Mouse (Mus musculus): ENCODE measurements at regions not wholly inside any gene's neighbourhood (a gene's known extent, or its start where the extent isn't known, plus 50 kb on each side); places are given as distances from the start of the nearest gene placed in this dataset.

DNA sequence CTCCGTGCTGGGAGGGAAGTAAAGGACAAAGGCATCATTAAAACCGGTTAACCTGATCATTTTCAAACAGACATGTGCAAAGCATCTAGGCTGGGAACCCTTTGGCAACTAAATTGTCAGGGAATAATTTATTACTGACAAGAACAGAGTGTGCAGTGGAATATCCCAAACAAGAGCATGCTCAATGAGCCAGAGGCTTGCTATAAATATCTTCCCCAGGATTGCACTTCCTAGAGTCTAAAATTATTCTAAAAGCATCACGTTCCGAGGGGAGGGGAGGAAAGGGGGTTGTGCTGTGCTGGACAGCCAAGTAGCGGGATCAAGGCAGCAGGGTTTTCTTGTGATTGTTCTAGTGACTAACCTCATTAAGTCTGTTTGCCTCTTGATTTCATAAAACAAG, 356.0 kb upstream of the Cited2 start:
- TF ChIP-seq CTCF (IDR thresholded peaks at IDR 0.05): no peak
- Histone ChIP-seq H3K4me3 (peak overlapping the region; percentile 17; the same call in 1 of the 2 replicates), H3K27ac (peak overlapping the region; percentile 87)
- intact Hi-C loops (cut with DNase I): loop anchor here (1.0 to 5.0 kb wide), 2 partner anchors 65 to 355 kb away; no protein-coding TSS in a partner anchor
- DNase-seq: peak; percentile 53

DNA sequence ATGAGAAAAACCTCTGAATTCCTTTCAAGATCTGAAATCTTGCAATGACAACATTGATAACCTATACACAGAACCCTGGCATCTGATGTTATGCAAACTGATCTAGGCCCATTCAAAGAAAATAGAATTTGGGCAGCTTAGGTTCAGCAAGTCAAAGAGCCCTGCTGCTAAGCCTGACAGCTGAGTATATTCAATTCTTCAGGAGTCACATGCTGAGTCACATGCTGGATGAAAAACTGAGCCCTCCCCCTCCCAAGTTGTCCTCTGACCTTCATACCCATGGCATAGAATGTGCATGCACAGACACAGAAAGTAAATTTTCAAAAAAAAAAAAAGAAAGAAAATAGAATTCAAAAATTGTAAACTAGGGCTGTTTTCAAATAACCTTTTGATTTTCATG, 355.6 kb upstream of the Cited2 start:
- H3K27ac ChIP-seq: peak overlapping the region; percentile 87
- intact Hi-C loops (cut with DNase I): loop anchor here (1.0 to 5.0 kb wide), 2 partner anchors 65 to 355 kb away; no protein-coding TSS in a partner anchor
- no peak for TF ChIP-seq CTCF (IDR thresholded peaks at IDR 0.05)
- peak overlapping the region; percentile 17; the same call in 1 of the 2 replicates for H3K4me3 ChIP-seq
- no peak for DNase-seq

- H3K27ac ChIP-seq: peak overlapping the region; percentile 87; the same call in 1 of the 2 replicates
- TF ChIP-seq CTCF (IDR thresholded peaks at IDR 0.05): no peak
- no peak for DNase-seq
- H3K4me3 ChIP-seq: no peak overlapping the region
- intact Hi-C loops (cut with DNase I): loop anchor here (5.0 kb wide), 1 partner anchor 66 kb away; no protein-coding TSS in a partner anchor
These were observed 354.4 kb upstream of the Cited2 start for GRCm38 (mm10) chr10:17368636-17369035.

- Histone ChIP-seq H3K4me3 (no peak overlapping the region), H3K27ac (no peak overlapping the region)
- TF ChIP-seq CTCF (IDR thresholded peaks at IDR 0.05): no peak
- no peak for DNase-seq
- intact Hi-C loops (cut with DNase I): no loop called here
These were observed 350.1 kb upstream of the Cited2 start for GRCm38 (mm10) chr10:17372905-17373304.

DNA sequence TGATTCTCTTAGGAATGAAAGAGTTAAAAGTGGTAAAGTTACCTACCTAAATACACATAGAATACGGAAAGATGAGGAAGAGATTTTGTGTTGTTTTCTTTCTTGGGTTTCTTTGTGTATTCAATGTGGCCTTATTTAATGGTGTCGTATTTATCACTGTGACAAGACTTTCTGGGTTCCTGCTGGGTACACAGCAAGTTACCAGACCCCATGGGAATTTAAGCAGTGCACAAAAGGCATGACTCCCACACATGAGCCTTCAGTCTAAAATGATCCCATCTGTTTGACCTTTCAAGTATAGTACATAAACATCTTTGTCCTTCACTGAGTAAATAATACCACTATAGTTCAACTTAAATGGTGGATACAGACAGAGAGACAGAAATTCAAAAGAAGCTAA, 349.0 kb upstream of the Cited2 start:
- Histone ChIP-seq H3K27ac (no peak overlapping the region), H3K4me3 (no peak overlapping the region)
- TF ChIP-seq CTCF (IDR thresholded peaks at IDR 0.05): no peak
- DNase-seq: no peak
- intact Hi-C loops (cut with DNase I): no loop called here

- Histone ChIP-seq H3K27ac (no peak overlapping the region), H3K4me3 (no peak overlapping the region)
- no peak for TF ChIP-seq CTCF (IDR thresholded peaks at IDR 0.05)
- no peak for DNase-seq
- intact Hi-C loops (cut with DNase I): no loop called here
These were observed 340.0 kb upstream of the Cited2 start for GRCm38 (mm10) chr10:17382990-17383389.

DNA sequence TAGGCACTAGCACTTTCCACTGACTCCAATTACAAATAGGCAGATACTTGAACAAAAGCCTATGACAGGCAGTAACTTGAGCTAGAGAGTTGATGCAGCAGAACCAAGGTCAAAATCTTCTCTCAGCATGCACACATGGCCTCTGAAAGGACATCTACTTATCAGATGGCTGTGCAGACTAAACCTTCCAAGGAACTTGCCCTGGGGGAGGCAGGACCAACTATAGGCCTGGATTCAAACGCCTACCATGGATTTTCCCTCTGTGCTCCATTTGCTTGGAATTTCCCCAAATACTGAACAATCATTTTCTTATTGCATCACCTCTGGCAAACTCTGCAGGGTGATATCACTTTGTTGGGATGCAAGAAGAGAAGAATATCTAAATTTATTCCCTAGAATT, 337.8 kb upstream of the Cited2 start:
- H3K4me3 ChIP-seq: no peak overlapping the region
- peak; percentile 40 for DNase-seq
- intact Hi-C loops (cut with DNase I): loop anchor here (5.0 kb wide), 1 partner anchor 337 kb away; the partner anchor contains the start of gene Cited2
- peak overlapping the region; percentile 66 for H3K27ac ChIP-seq
- no peak for TF ChIP-seq CTCF (IDR thresholded peaks at IDR 0.05)

- no peak for DNase-seq
- intact Hi-C loops (cut with DNase I): loop anchor here (5.0 kb wide), 1 partner anchor 335 kb away; the partner anchor contains the start of gene Cited2
- Histone ChIP-seq H3K27ac (no peak overlapping the region), H3K4me3 (no peak overlapping the region)
- no peak for TF ChIP-seq CTCF (IDR thresholded peaks at IDR 0.05)
These were observed 335.7 kb upstream of the Cited2 start for GRCm38 (mm10) chr10:17387296-17387695.

GRCm38 (mm10) chr10:17395495-17396224, 327.4 kb upstream of the Cited2 start:
- Histone ChIP-seq H3K27ac (no peak overlapping the region), H3K4me3 (no peak overlapping the region)
- intact Hi-C loops (cut with DNase I): no loop called here
- no peak for DNase-seq
- TF ChIP-seq CTCF (IDR thresholded peaks at IDR 0.05): no peak

- intact Hi-C loops (cut with DNase I): no loop called here
- H3K4me3 ChIP-seq: no peak overlapping the region
- no peak for DNase-seq
- H3K27ac ChIP-seq: no peak overlapping the region
- no peak for TF ChIP-seq CTCF (IDR thresholded peaks at IDR 0.05)
These were observed 319.1 kb upstream of the Cited2 start for GRCm38 (mm10) chr10:17403899-17404298.

- H3K4me3 ChIP-seq: no peak overlapping the region
- intact Hi-C loops (cut with DNase I): no loop called here
- no peak for TF ChIP-seq CTCF (IDR thresholded peaks at IDR 0.05)
- DNase-seq: no peak
- peak overlapping the region; percentile 25; the same call in 1 of the 2 replicates for H3K27ac ChIP-seq
These were observed 315.0 kb upstream of the Cited2 start for GRCm38 (mm10) chr10:17407854-17408606.

DNA sequence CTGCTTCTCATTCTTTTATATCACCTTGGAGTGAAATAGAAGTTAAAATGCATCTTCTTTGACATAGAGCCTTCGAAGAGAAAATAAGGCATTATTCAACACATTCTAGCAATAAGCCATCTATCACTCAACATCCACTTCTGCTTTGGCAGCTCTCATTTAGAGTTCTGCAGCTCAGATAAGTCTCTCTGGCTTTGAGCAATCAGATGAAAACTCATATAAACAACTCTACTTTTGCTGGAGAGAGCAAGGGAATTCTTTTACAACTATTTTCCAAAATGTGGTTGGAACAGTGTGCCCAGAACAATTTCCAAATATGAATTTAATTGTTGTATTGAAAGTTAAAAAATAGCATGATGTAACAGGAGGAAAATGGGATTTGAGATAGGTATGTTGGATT, 314.2 kb upstream of the Cited2 start:
- intact Hi-C loops (cut with DNase I): no loop called here
- Histone ChIP-seq H3K27ac (peak overlapping the region; percentile 25; the same call in 1 of the 2 replicates), H3K4me3 (no peak overlapping the region)
- DNase-seq: no peak
- TF ChIP-seq CTCF (IDR thresholded peaks at IDR 0.05): no peak

Data from gastrocnemius, adult 2 months (tissue).